Mouse (Mus musculus) frontal cortex, adult 2 months (tissue): ENCODE results near the gene Ap3d1. TPM values are rescaled to one million over a fixed set of nuclear protein-coding genes. Genes with fewer than 3 reads are reported as not detected.

Experiments used
- DNase-seq, 2 experiments: peaks; one replicate each; pipeline ENCODE4 v3.0.0; 2022; ENCODE audit warnings: low spot score in 1 of 2; ENCODE audit errors: extremely low spot score in 1 of 2
- polyA plus RNA-seq: library from polyadenylated mRNA; depleted of rRNA; stranded (reverse); fragments of >200 nt; gene quantifications from 2 replicates; pipeline ENCODE4 v1.2.3, GENCODE M21; 2012; rRNA removed

Gene Ap3d1
- polyA plus RNA-seq, 1 experiment: 170 TPM

- DNase-seq: no peak
These were observed 71.5 kb downstream of the Ap3d1 start for GRCm38 (mm10) chr10:80670531-80670930.

GRCm38 (mm10) chr10:80669737-80670485 is 72.2 kb downstream of the Ap3d1 start:
- DNase-seq: no peak

- no peak for DNase-seq
These were observed 73.0 kb downstream of the Ap3d1 start for GRCm38 (mm10) chr10:80669018-80669417.

- DNase-seq: no peak
These were observed 73.5 kb downstream of the Ap3d1 start for GRCm38 (mm10) chr10:80668614-80669013.

- no peak for DNase-seq
These were observed 75.1 kb downstream of the Ap3d1 start for GRCm38 (mm10) chr10:80666837-80667412.

GRCm38 (mm10) chr10:80665981-80666733 is 75.9 kb downstream of the Ap3d1 start:
- DNase-seq: no peak

- no peak for DNase-seq
These were observed 76.6 kb downstream of the Ap3d1 start for GRCm38 (mm10) chr10:80665459-80665858.

- DNase-seq: no peak
These were observed 77.1 kb downstream of the Ap3d1 start for GRCm38 (mm10) chr10:80665016-80665380.

GRCm38 (mm10) chr10:80664197-80665015 is 77.7 kb downstream of the Ap3d1 start:
- peak in 1 of 2 experiments; percentile 33 for DNase-seq

- DNase-seq: no peak
These were observed 78.4 kb downstream of the Ap3d1 start for GRCm38 (mm10) chr10:80663485-80664196.

- peak in 1 of 2 experiments; percentile 39 for DNase-seq
These were observed 80.9 kb downstream of the Ap3d1 start for GRCm38 (mm10) chr10:80661149-80661548.

- DNase-seq: peak in 1 of 2 experiments; percentile 89
These were observed 82.9 kb downstream of the Ap3d1 start for GRCm38 (mm10) chr10:80659213-80659612.

GRCm38 (mm10) chr10:80658841-80659202 is 83.2 kb downstream of the Ap3d1 start:
- DNase-seq: no peak

- DNase-seq: no peak
These were observed 83.7 kb downstream of the Ap3d1 start for GRCm38 (mm10) chr10:80658194-80658840.

Other genes starting within 250 kb of the Ap3d1 start
- 0.02 and 0.04 TPM in 2 replicates for gene Onecut3, start 247.4 kb downstream of the Ap3d1 start, polyA plus RNA-seq
- gene Atp8b3, start 203.1 kb downstream of the Ap3d1 start, polyA plus RNA-seq: 0.22 and 0.25 TPM in 2 replicates
- gene Rexo1, start 180.7 kb downstream of the Ap3d1 start, polyA plus RNA-seq: 45.5 and 49.0 TPM in 2 replicates
- 37.9 and 41.5 TPM in 2 replicates for gene Klf16, start 164.9 kb downstream of the Ap3d1 start, polyA plus RNA-seq
- 253 and 271 TPM in 2 replicates for gene Abhd17a, start 151.9 kb downstream of the Ap3d1 start, polyA plus RNA-seq
- 61.0 and 66.1 TPM in 2 replicates for gene Scamp4, start 139.4 kb downstream of the Ap3d1 start, polyA plus RNA-seq
- gene Adat3, start 139.4 kb downstream of the Ap3d1 start, polyA plus RNA-seq: 5.6 and 8.1 TPM in 2 replicates
- gene Gm49322, start 136.2 kb downstream of the Ap3d1 start, polyA plus RNA-seq: 2.8 and 3.1 TPM in 2 replicates
- gene Csnk1g2, start 119.4 kb downstream of the Ap3d1 start, polyA plus RNA-seq: 252 and 270 TPM in 2 replicates
- 108 and 109 TPM in 2 replicates for gene Btbd2, start 85.2 kb downstream of the Ap3d1 start, polyA plus RNA-seq
- 43.8 and 51.6 TPM in 2 replicates for gene Mknk2, start 64.2 kb downstream of the Ap3d1 start, polyA plus RNA-seq
- 9.1 and 10.6 TPM in 2 replicates for gene Mob3a, start 40.3 kb downstream of the Ap3d1 start, polyA plus RNA-seq
- 99.6 and 108 TPM in 2 replicates for gene Izumo4, start 40.1 kb downstream of the Ap3d1 start, polyA plus RNA-seq
- gene Dot1l, start 12.9 kb upstream of the Ap3d1 start, polyA plus RNA-seq: 74.8 and 79.5 TPM in 2 replicates
- gene Sf3a2, start 55.9 kb upstream of the Ap3d1 start, polyA plus RNA-seq: 42.2 and 50.7 TPM in 2 replicates
- gene Plekhj1, start 56.4 kb upstream of the Ap3d1 start, polyA plus RNA-seq: 65.6 and 65.9 TPM in 2 replicates
- 2.6 and 3.8 TPM in 2 replicates for gene Amh, start 63.0 kb upstream of the Ap3d1 start, polyA plus RNA-seq
- 5.7 and 6.2 TPM in 2 replicates for gene Jsrp1, start 71.2 kb upstream of the Ap3d1 start, polyA plus RNA-seq
- gene Oaz1, start 84.4 kb upstream of the Ap3d1 start, polyA plus RNA-seq: 706 and 773 TPM in 2 replicates
- gene Lingo3, start 101.8 kb upstream of the Ap3d1 start, polyA plus RNA-seq: 16.0 and 20.3 TPM in 2 replicates
- gene Lsm7, start 112.9 kb upstream of the Ap3d1 start, polyA plus RNA-seq: 230 and 259 TPM in 2 replicates
- gene Sppl2b, start 113.0 kb upstream of the Ap3d1 start, polyA plus RNA-seq: 72.2 and 75.1 TPM in 2 replicates
- 0.16 and 0.17 TPM in 2 replicates for gene Tmprss9, start 129.6 kb upstream of the Ap3d1 start, polyA plus RNA-seq
- 192 and 231 TPM in 2 replicates for gene Timm13, start 158.7 kb upstream of the Ap3d1 start, polyA plus RNA-seq
- 24.3 and 25.9 TPM in 2 replicates for gene Lmnb2, start 176.0 kb upstream of the Ap3d1 start, polyA plus RNA-seq
- gene Gadd45b, start 187.8 kb upstream of the Ap3d1 start, polyA plus RNA-seq: 20.7 and 26.0 TPM in 2 replicates